ENCODE assay signal across 14 mouse cellular contexts in genomic region chr4:155040696-155041095, GRCm38 (mm10). TPM values are rescaled to one million over a fixed set of nuclear protein-coding genes. Genes with fewer than 3 reads are reported as not detected.
A peak's percentile ranks its signal among the peaks of the same experiment; 100 is the strongest.
DNase-seq lines count a peak whose midpoint lies in the region; ATAC-seq and TF ChIP-seq lines count a peak whose summit lies in the region.
"Had no signal": no experiment of that assay in that cellular context is flagged by ENCODE, and none has a peak within 500 bp of the region (broad histone marks: within the 10 kb centered on the region; RNA-seq: fewer than 3 reads in every experiment).

No protein-coding gene starts in this region.

- peak overlapping the region; percentile 19; the same call in 1 of the 2 replicates for H3K9ac ChIP-seq in forebrain, postnatal 0 days
- 0 out of 2 replicates have a peak overlapping the region, but pooled peaks have one; percentile 27 for H3K9ac ChIP-seq in midbrain, embryonic 15.5 days
- H3K9ac ChIP-seq: limb, embryonic 13.5 days had no signal

- H3K27me3 ChIP-seq in forebrain, postnatal 0 days (ENCODE audit: insufficient read depth, low read length): peaks cover 16% of the 10 kb centered on the region
- H3K27me3 ChIP-seq in midbrain, embryonic 15.5 days (replicated peaks): peaks cover 32% of the 10 kb centered on the region

- H3K4me3 ChIP-seq in forebrain, postnatal 0 days (ENCODE audit: low read depth, low read length): 0 out of 2 replicates have a peak overlapping the region, but pooled peaks have one; percentile 12
- 0 out of 2 replicates have a peak overlapping the region, but pooled peaks have one; percentile 2 for H3K4me3 ChIP-seq in midbrain, embryonic 15.5 days
- H3K4me3 ChIP-seq: embryonic facial prominence, embryonic 13.5 days; heart, adult 2 months; limb, embryonic 13.5 days had no signal

- no peak for DNase-seq in frontal cortex, adult 2 months (ENCODE audit: extremely low spot score in 1 of 2, low spot score in 1 of 2)
- DNase-seq in cerebellum, postnatal 36 days: peak; percentile 40 to 60
- DNase-seq in forebrain, postnatal 0 days: no peak
- DNase-seq in spleen, postnatal 36 days (ENCODE audit: low spot score in 2 of 2): no peak
- DNase-seq in thymus, postnatal 10 days (ENCODE audit: low spot score in 2 of 2): no peak
- DNase-seq in layer of hippocampus, adult 11-12 months (ENCODE audit: low spot score): no peak
- DNase-seq: heart, adult 2 months; kidney, adult 9 months; lung, adult 2 months had no signal

- no peaks in the 10 kb centered on the region for H3K9me3 ChIP-seq in forebrain, postnatal 0 days (ENCODE audit: low read length)
- no peaks in the 10 kb centered on the region for H3K9me3 ChIP-seq in midbrain, embryonic 15.5 days
- H3K9me3 ChIP-seq: embryonic facial prominence, embryonic 13.5 days; limb, embryonic 13.5 days had no signal

- peak overlapping the region; percentile 36 for H3K4me2 ChIP-seq in forebrain, postnatal 0 days (ENCODE audit: low read depth)
- H3K4me2 ChIP-seq in midbrain, embryonic 15.5 days: peak overlapping the region; percentile 41
- H3K4me2 ChIP-seq: embryonic facial prominence, embryonic 13.5 days; limb, embryonic 13.5 days had no signal

- TF ChIP-seq CTCF in forebrain, postnatal 0 days (IDR thresholded peaks at IDR 0.05; ENCODE audit: low read depth): no peak

- peak; percentile 13; the same call in 1 of the 2 replicates for ATAC-seq in frontal cortex, adult (ENCODE audit: low TSS enrichment)
- ATAC-seq in forebrain, postnatal 0 days: no peak
- no peak for ATAC-seq in midbrain, embryonic 15.5 days (replicated peaks)
- ATAC-seq: activated CD4-positive, CD25-positive, alpha-beta regulatory T cell, adult 4 months had no signal

- WGBS in forebrain, postnatal 0 days: 37% methylated on average over 6 of the region's 6 CpGs
- WGBS in midbrain, embryonic 15.5 days: 41% methylated on average over 6 of the region's 6 CpGs

- no peak overlapping the region for H3K27ac ChIP-seq in forebrain, postnatal 0 days (ENCODE audit: low read depth, low read length)
- no peak overlapping the region for H3K27ac ChIP-seq in midbrain, embryonic 15.5 days
- H3K27ac ChIP-seq: embryonic facial prominence, embryonic 13.5 days; heart, adult 2 months; limb, embryonic 13.5 days had no signal

- no peaks in the 10 kb centered on the region for H3K36me3 ChIP-seq in forebrain, postnatal 0 days (ENCODE audit: insufficient read depth)
- no peaks in the 10 kb centered on the region for H3K36me3 ChIP-seq in midbrain, embryonic 15.5 days (replicated peaks)
- H3K36me3 ChIP-seq: embryonic facial prominence, embryonic 13.5 days; limb, embryonic 13.5 days had no signal

- H3K4me1 ChIP-seq in forebrain, postnatal 0 days (ENCODE audit: insufficient read depth): peaks cover 16% of the 10 kb centered on the region
- H3K4me1 ChIP-seq in midbrain, embryonic 15.5 days: peaks cover 40% of the 10 kb centered on the region

RNA-seq across cellular contexts. Expression of gene Plch2, which starts 15.9 kb away (rescaled TPM):
- polyA plus RNA-seq in frontal cortex, adult 2 months (2012; rRNA removed): 89.8 and 98.3 TPM in 2 replicates
- total RNA-seq in forebrain, postnatal 0 days (2014; rRNA removed): 32.1 and 42.1 TPM in 2 replicates
- polyA plus RNA-seq in forebrain, postnatal 0 days (2015; fragmentation: Nextera tagmentation; extraction: Ambion mirVana): 11.7 and 17.4 TPM in 2 replicates
- polyA plus RNA-seq in midbrain, embryonic 15.5 days (2015; fragmentation: Nextera tagmentation; extraction: Ambion mirVana): 20.1 and 23.0 TPM in 2 replicates
- total RNA-seq: heart, adult 2 months had no signal
- polyA plus RNA-seq: activated CD4-positive, CD25-positive, alpha-beta regulatory T cell, adult 4 months had no signal

RNA-seq across cellular contexts. Expression of gene Pex10, which starts 26.1 kb away (rescaled TPM):
- polyA plus RNA-seq in frontal cortex, adult 2 months (2012; rRNA removed): 16.7 and 21.1 TPM in 2 replicates
- 16.9 and 18.5 TPM in 2 replicates for total RNA-seq in forebrain, postnatal 0 days (2014; rRNA removed)
- polyA plus RNA-seq in forebrain, postnatal 0 days (2015; fragmentation: Nextera tagmentation; extraction: Ambion mirVana): 14.0 and 14.1 TPM in 2 replicates
- polyA plus RNA-seq in midbrain, embryonic 15.5 days (2015; fragmentation: Nextera tagmentation; extraction: Ambion mirVana): 21.9 and 22.7 TPM in 2 replicates

RNA-seq across cellular contexts. Expression of gene Rer1, which starts 45.5 kb away (rescaled TPM):
- polyA plus RNA-seq in frontal cortex, adult 2 months (2012; rRNA removed): 83.4 and 84.4 TPM in 2 replicates
- total RNA-seq in forebrain, postnatal 0 days (2014; rRNA removed): 92.4 and 116 TPM in 2 replicates
- polyA plus RNA-seq in forebrain, postnatal 0 days (2015; fragmentation: Nextera tagmentation; extraction: Ambion mirVana): 136 and 140 TPM in 2 replicates
- polyA plus RNA-seq in midbrain, embryonic 15.5 days (2015; fragmentation: Nextera tagmentation; extraction: Ambion mirVana): 111 and 115 TPM in 2 replicates

RNA-seq across cellular contexts. Expression of gene Morn1, which starts 45.7 kb away (rescaled TPM):
- 18.6 and 22.0 TPM in 2 replicates for polyA plus RNA-seq in frontal cortex, adult 2 months (2012; rRNA removed)
- 6.0 and 7.4 TPM in 2 replicates for total RNA-seq in forebrain, postnatal 0 days (2014; rRNA removed)
- 8.2 and 9.7 TPM in 2 replicates for polyA plus RNA-seq in forebrain, postnatal 0 days (2015; fragmentation: Nextera tagmentation; extraction: Ambion mirVana)
- polyA plus RNA-seq in midbrain, embryonic 15.5 days (2015; fragmentation: Nextera tagmentation; extraction: Ambion mirVana): 8.2 and 8.9 TPM in 2 replicates

Comparison
In these comparisons a context has a peak if more than half of its experiments do, and no peak if none do; other contexts are left out.
1. DNase-seq: peak in cerebellum, postnatal 36 days (2 of 2); none in frontal cortex, adult 2 months (0 of 2), forebrain, postnatal 0 days (single experiment), spleen, postnatal 36 days (0 of 2), thymus, postnatal 10 days (0 of 2) and layer of hippocampus, adult 11-12 months (single experiment).